Mouse (Mus musculus) liver, postnatal 0 days (tissue): ENCODE results near the gene Atp8a1.

Experiments used
- CTCF ChIP-seq: sonication (generic); IDR thresholded peaks from 2 replicates; pipeline ENCODE4 v1.5.1; 2016; ENCODE audit warnings: antibody characterized with exemption, low read depth
- EP300 ChIP-seq: IDR thresholded peaks from 2 replicates; pipeline ENCODE4 v1.6.1; 2016; ENCODE audit warnings: antibody characterized with exemption, low read depth, mild to moderate bottlenecking

DNA sequence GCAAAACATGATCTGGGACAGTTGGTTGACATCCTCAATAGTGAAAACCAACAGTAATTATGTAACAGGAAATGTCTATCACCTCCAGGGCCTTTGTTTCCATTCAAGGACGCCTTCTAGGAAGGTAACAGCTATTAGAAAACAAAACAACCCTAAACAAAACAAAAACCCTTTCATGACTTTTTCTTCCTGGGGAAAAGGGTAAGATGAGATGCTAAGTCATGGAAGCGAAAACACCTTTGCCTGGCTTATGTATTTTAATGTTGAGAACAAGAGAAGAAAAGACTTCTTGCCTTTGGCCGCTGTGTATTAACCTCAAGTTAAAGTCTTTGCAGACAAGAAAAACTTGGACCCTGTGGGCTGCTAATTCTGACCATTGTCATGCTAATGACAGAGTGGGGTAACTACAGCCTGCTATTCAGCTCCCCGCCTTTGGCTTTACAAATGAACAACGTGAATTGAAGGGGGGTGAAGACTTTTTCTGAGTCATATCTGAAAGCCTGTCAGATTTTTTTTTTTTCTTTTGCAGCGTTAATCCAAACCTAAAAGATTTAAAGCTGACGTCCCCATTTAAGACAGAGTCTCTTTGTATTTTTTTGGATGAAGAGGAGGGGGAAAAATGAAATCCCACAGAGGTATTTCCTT is 214.0 kb downstream of the Atp8a1 start:
- TF ChIP-seq CTCF (no peak), EP300 (no peak)
